Mouse (Mus musculus) stomach, embryonic 16.5 days (tissue): ENCODE results near the gene Ccdc12. TPM values are rescaled to one million over a fixed set of nuclear protein-coding genes. Genes with fewer than 3 reads are reported as not detected.

Experiments
- ATAC-seq: fragments of 200-750 bp; cut with Nextera tagmentation; 2 replicates; pipeline ENCODE4 v1.8.0; 2017; ENCODE audit warnings: moderate number of reproducible peaks, moderate TSS enrichment; ENCODE audit not compliant: insufficient read depth, low FRiP score
- H3K27ac ChIP-seq: fragments of 300-500 bp; sonication (generic); 2 replicates; pipeline ENCODE4 v1.5.1; 2014; ENCODE audit warnings: low read length
- H3K27me3 ChIP-seq: fragments of 300-500 bp; sonication (generic); 2 replicates; pipeline ENCODE4 v1.6.1; 2014; ENCODE audit warnings: low read length, control low read depth, mixed read lengths; ENCODE audit not compliant: control insufficient read depth, insufficient read depth
- H3K36me3 ChIP-seq: fragments of 300-500 bp; sonication (generic); 2 replicates; pipeline ENCODE4 v1.6.1; 2014; ENCODE audit warnings: low read length; ENCODE audit not compliant: control insufficient read depth, insufficient read depth
- H3K4me1 ChIP-seq: fragments of 300-500 bp; sonication (generic); 2 replicates; pipeline ENCODE4 v1.6.1; 2014; ENCODE audit warnings: low read length, control low read depth, mixed read lengths; ENCODE audit not compliant: control insufficient read depth, insufficient read depth
- H3K4me2 ChIP-seq: fragments of 300-500 bp; sonication (generic); 2 replicates; pipeline ENCODE4 v1.6.1; 2014; ENCODE audit warnings: low read depth, low read length, mixed read lengths
- H3K4me3 ChIP-seq: fragments of 300-500 bp; sonication (generic); replicated peaks from 2 replicates; pipeline ENCODE4 v1.5.1; 2014; ENCODE audit warnings: mild to moderate bottlenecking, low read length
- H3K9ac ChIP-seq: fragments of 300-500 bp; sonication (generic); 2 replicates; pipeline ENCODE4 v1.6.1; 2014; ENCODE audit warnings: low read length
- H3K9me3 ChIP-seq: fragments of 300-500 bp; sonication (generic); replicated peaks from 2 replicates; pipeline ENCODE4 v1.6.1; 2016; ENCODE audit warnings: low read length, control low read depth; ENCODE audit not compliant: control insufficient read depth
- WGBS: fragments of 180-500 bp; shearing (Covaris S2); extraction: QIAGEN DNeasy Blood & Tissue Kit; methylation state at CpG from one replicate; pipeline ENCODE4 v1.1.7; 2014; 5-methylcytosine and 5-hydroxymethylcytosine counted together
- polyA plus RNA-seq: library from polyadenylated mRNA; unstranded; fragments of >200 nt; fragmentation: Nextera tagmentation; extraction: Ambion mirVana; gene quantifications from 2 replicates; pipeline ENCODE4 v1.2.1, GENCODE M21; 2015

The Ccdc12 gene
- polyA plus RNA-seq, 1 experiment from 2014 or later, result 148 TPM

- H3K27ac ChIP-seq, result peak overlapping the region; percentile 98
- no peaks in the 10 kb centered on the region for H3K27me3 ChIP-seq
- no peak overlapping the region for H3K9ac ChIP-seq
- H3K4me1 ChIP-seq, result peaks cover 34% of the 10 kb centered on the region
- H3K9me3 ChIP-seq, result no peaks in the 10 kb centered on the region
- ATAC-seq, result no peak
- no peaks in the 10 kb centered on the region for H3K36me3 ChIP-seq
- H3K4me3 ChIP-seq, result no peak overlapping the region
- WGBS, result 69% methylated on average over 5 of the region's 5 CpGs
- H3K4me2 ChIP-seq, result no peak overlapping the region
These were observed 30.8 kb downstream of the Ccdc12 start for GRCm38 (mm10) chr9:110687061-110687460.

- 87% methylated on average over 2 of the region's 2 CpGs for WGBS
- no peaks in the 10 kb centered on the region for H3K36me3 ChIP-seq
- ATAC-seq, result no peak
- H3K9ac ChIP-seq, result no peak overlapping the region
- H3K4me2 ChIP-seq, result no peak overlapping the region
- H3K9me3 ChIP-seq, result no peaks in the 10 kb centered on the region
- no peaks in the 10 kb centered on the region for H3K27me3 ChIP-seq
- H3K4me1 ChIP-seq, result peaks cover 34% of the 10 kb centered on the region
- H3K27ac ChIP-seq, result no peak overlapping the region
- H3K4me3 ChIP-seq, result no peak overlapping the region
These were observed 31.5 kb downstream of the Ccdc12 start for GRCm38 (mm10) chr9:110687846-110688245.

DNA sequence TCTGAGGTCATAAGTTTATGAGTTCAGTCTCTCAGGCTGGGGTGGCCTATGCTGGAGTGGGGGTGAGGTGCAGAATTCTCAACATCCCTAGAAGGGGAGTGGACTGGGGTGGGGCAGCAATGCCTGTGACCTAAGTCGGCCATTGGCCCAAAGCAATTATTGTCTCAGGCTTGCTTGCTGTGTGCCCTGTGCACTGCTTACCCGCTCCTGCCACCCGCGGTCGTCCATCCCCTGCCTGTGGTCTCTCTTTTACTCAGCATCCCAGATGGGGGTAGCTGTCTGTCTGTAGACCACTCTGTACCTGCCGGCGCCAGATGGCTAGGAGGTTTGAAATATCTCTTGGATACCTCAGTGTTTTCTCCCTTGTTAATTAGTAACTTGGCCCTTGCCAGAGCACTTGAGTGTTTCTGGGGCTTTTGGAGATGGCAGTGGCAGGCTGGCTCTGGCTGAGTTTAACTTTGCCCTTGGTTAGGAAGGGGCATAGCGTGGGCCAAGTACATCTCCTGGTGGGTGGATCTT is 33.0 kb downstream of the Ccdc12 start:
- Histone ChIP-seq H3K36me3 (no peaks in the 10 kb centered on the region), H3K9me3 (no peaks in the 10 kb centered on the region), H3K4me2 (peak overlapping the region; percentile 16; the same call in 1 of the 2 replicates), H3K27ac (peak overlapping the region; percentile 82), H3K9ac (no peak overlapping the region; the same call in 1 of the 2 replicates), H3K4me3 (no peak overlapping the region; the same call in 1 of the 2 replicates), H3K27me3 (no peaks in the 10 kb centered on the region), H3K4me1 (peaks cover 25% of the 10 kb centered on the region)
- peak; percentile 70; the same call in 1 of the 2 replicates for ATAC-seq
- 60% methylated on average over 8 of the region's 8 CpGs for WGBS

GRCm38 (mm10) chr9:110695165-110695755 is 39.0 kb downstream of the Ccdc12 start:
- no peak overlapping the region for H3K9ac ChIP-seq
- ATAC-seq, result no peak
- no peak overlapping the region for H3K4me3 ChIP-seq
- no peaks in the 10 kb centered on the region for H3K36me3 ChIP-seq
- no peaks in the 10 kb centered on the region for H3K9me3 ChIP-seq
- H3K27ac ChIP-seq, result peak overlapping the region; percentile 22; the same call in 1 of the 2 replicates
- H3K4me2 ChIP-seq, result no peak overlapping the region
- H3K27me3 ChIP-seq, result no peaks in the 10 kb centered on the region
- 84% methylated on average over 4 of the region's 4 CpGs for WGBS
- H3K4me1 ChIP-seq, result peaks cover 3% of the 10 kb centered on the region; the same call in 1 of the 2 replicates

- Histone ChIP-seq H3K36me3 (no peaks in the 10 kb centered on the region), H3K9ac (no peak overlapping the region), H3K27ac (peak overlapping the region; percentile 60), H3K9me3 (no peaks in the 10 kb centered on the region), H3K4me1 (peaks cover 3% of the 10 kb centered on the region; the same call in 1 of the 2 replicates), H3K4me3 (no peak overlapping the region), H3K4me2 (no peak overlapping the region), H3K27me3 (no peaks in the 10 kb centered on the region)
- WGBS, result 88% methylated on average over 5 of the region's 5 CpGs
- no peak for ATAC-seq
These were observed 40.1 kb downstream of the Ccdc12 start for GRCm38 (mm10) chr9:110696427-110696826.

DNA sequence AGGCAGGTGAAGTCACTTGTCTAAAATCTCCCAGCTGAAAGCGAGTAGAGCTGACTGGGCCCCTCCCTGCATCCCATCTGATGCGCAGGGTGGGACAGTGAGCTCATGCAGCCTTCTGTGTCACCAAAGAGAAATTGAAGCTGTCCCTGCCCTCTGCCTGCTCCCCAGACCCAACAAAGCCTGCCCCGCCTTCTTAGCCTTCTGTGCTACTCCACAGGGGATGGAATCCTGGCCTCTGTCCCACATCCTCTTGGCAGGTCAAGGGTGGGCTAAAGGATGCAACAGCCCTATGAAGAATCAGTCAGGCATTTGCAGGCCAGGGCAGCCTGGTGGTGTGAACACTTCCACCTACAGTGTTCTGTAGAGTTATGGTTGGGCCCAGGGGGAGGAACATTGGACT is 41.2 kb downstream of the Ccdc12 start:
- H3K9ac ChIP-seq, result no peak overlapping the region
- H3K36me3 ChIP-seq, result no peaks in the 10 kb centered on the region
- peak; percentile 38; the same call in 1 of the 2 replicates for ATAC-seq
- no peaks in the 10 kb centered on the region for H3K9me3 ChIP-seq
- no peaks in the 10 kb centered on the region for H3K27me3 ChIP-seq
- peaks cover 7% of the 10 kb centered on the region for H3K4me1 ChIP-seq
- WGBS, result 77% methylated on average over 3 of the region's 3 CpGs
- H3K4me3 ChIP-seq, result no peak overlapping the region
- H3K4me2 ChIP-seq, result no peak overlapping the region
- peak overlapping the region; percentile 56; the same call in 1 of the 2 replicates for H3K27ac ChIP-seq

DNA sequence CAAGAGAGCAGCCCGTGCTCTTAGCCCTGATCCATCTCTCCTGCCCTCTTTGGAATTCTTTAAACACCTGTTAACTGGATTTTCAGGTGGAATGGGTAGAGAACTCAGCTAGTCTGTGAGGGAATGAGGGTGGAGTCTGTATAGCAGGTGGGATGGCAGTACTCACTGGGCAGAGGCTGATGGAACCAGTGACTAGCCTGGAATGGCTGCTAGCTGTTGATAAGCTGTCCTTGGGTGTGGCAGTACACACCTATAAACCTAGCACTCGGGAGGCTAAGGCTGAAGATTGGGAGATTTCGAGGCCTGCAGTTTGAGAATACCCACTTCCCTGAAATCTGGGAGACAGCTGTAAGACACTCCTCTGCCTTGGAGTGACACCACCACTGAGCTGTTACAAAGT is 43.3 kb downstream of the Ccdc12 start:
- Histone ChIP-seq H3K4me3 (no peak overlapping the region), H3K27me3 (no peaks in the 10 kb centered on the region), H3K36me3 (no peaks in the 10 kb centered on the region), H3K4me1 (peaks cover 13% of the 10 kb centered on the region), H3K27ac (no peak overlapping the region), H3K9me3 (no peaks in the 10 kb centered on the region), H3K9ac (no peak overlapping the region), H3K4me2 (no peak overlapping the region)
- WGBS, result 82% methylated on average over 3 of the region's 3 CpGs
- ATAC-seq, result peak; percentile 56; the same call in 1 of the 2 replicates

DNA sequence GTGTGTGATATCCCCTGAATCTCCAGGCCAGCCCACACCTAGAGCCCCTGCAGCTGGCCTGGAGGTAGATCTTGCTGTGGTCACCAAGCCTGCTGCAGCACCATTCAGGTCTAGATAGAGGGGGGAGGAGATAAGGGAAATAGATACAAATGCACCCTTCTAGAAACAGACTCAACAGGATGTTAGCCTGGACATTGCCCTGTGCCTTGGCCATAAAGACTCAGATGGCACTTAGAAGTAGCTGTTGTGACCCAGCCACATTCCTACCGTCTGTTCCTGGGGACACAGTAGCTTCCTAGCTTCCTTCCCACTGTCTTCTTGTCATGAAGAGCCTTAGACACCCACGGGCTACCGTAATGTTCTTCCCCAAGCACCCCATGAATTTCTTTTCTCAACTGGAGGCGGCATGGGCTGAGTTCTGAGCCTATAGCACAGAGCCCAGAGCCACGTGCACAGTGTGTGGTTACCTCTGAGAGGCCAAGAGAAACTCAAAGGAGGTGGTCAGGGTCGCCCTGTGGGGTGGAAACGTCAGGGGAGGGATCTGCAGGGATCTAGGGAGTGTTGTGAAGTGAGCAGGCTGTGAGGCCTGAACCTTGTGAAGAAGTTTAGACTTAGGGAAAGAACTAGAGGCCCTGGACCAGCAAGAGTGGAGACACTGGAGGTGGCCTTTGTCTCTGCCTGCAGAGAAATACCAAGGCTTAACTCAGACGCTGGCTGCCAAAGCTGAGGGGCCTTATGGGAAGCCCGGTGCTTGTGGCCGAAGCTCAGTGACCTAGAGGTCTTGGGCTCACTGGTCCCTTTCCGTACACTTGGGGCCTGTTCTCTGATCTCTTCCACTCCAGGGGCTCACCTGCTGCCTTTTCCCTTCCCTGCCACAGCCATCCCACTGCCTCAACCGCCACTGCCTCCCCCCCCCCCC is 45.1 kb downstream of the Ccdc12 start:
- Histone ChIP-seq H3K27me3 (no peaks in the 10 kb centered on the region), H3K4me1 (peaks cover 13% of the 10 kb centered on the region), H3K4me2 (no peak overlapping the region), H3K9me3 (no peaks in the 10 kb centered on the region), H3K27ac (no peak overlapping the region), H3K4me3 (no peak overlapping the region), H3K36me3 (no peaks in the 10 kb centered on the region), H3K9ac (no peak overlapping the region)
- ATAC-seq, result no peak
- WGBS, result 81% methylated on average over 12 of the region's 12 CpGs

GRCm38 (mm10) chr9:110702848-110703247 is 46.5 kb downstream of the Ccdc12 start:
- Histone ChIP-seq H3K4me1 (peaks cover 13% of the 10 kb centered on the region; the same call in 1 of the 2 replicates), H3K4me3 (no peak overlapping the region), H3K36me3 (no peaks in the 10 kb centered on the region), H3K9me3 (no peaks in the 10 kb centered on the region), H3K27me3 (no peaks in the 10 kb centered on the region), H3K4me2 (no peak overlapping the region), H3K9ac (0 out of 2 replicates have a peak overlapping the region, but pooled peaks have one; percentile 10), H3K27ac (peak overlapping the region; percentile 69)
- WGBS, result 70% methylated on average over 1 of the region's 1 CpGs
- peak; percentile 37; the same call in 1 of the 2 replicates for ATAC-seq
